Mouse (Mus musculus) lung, postnatal 0 days (tissue): ENCODE results near the gene Stra6. TPM values are rescaled to one million over a fixed set of nuclear protein-coding genes. Genes with fewer than 3 reads are reported as not detected.

Source experiments
- ATAC-seq: fragments of 200-750 bp; cut with Nextera tagmentation; 2 replicates; pipeline ENCODE4 v1.8.0; 2017; ENCODE audit warnings: moderate library complexity
- DNase-seq: peaks from one replicate; pipeline ENCODE4 v3.0.0-alpha.2; 2016; ENCODE audit warnings: low spot score
- H3K27ac ChIP-seq: fragments of 300-500 bp; sonication (generic); 2 replicates; pipeline ENCODE4 v1.5.1; 2014; ENCODE audit warnings: antibody characterized with exemption, mild to moderate bottlenecking, low read length, mixed read lengths
- H3K27me3 ChIP-seq: fragments of 300-500 bp; sonication (generic); replicated peaks from 2 replicates; pipeline ENCODE4 v1.6.1; 2014; ENCODE audit warnings: low read length, mixed read lengths; ENCODE audit not compliant: insufficient read depth
- H3K36me3 ChIP-seq: fragments of 300-500 bp; sonication (generic); 2 replicates; pipeline ENCODE4 v1.6.1; 2014; ENCODE audit warnings: low read length, mixed read lengths; ENCODE audit not compliant: insufficient read depth
- H3K4me1 ChIP-seq: fragments of 300-500 bp; sonication (generic); 2 replicates; pipeline ENCODE4 v1.6.1; 2014; ENCODE audit warnings: antibody characterized with exemption, low read depth, low read length, mixed read lengths; ENCODE audit not compliant: insufficient read depth
- H3K4me2 ChIP-seq: fragments of 300-500 bp; sonication (generic); replicated peaks from 2 replicates; pipeline ENCODE4 v1.6.1; 2014; ENCODE audit warnings: low read depth, mild to moderate bottlenecking, low read length, moderate library complexity, mixed read lengths
- H3K4me3 ChIP-seq: fragments of 300-500 bp; sonication (generic); 2 replicates; pipeline ENCODE4 v1.5.1; 2014; ENCODE audit warnings: low read depth, low read length
- H3K9ac ChIP-seq: fragments of 300-500 bp; sonication (generic); replicated peaks from 2 replicates; pipeline ENCODE4 v1.6.1; 2014; ENCODE audit warnings: low read depth, mild to moderate bottlenecking
- H3K9me3 ChIP-seq: fragments of 300-500 bp; sonication (generic); 2 replicates; pipeline ENCODE4 v1.6.1; 2016; ENCODE audit warnings: low read length, mixed read lengths
- CTCF ChIP-seq: IDR thresholded peaks from 2 replicates; pipeline ENCODE4 v1.5.1; 2016; ENCODE audit warnings: antibody characterized with exemption, mild to moderate bottlenecking
- EP300 ChIP-seq: IDR thresholded peaks from 2 replicates; pipeline ENCODE4 v1.6.1; 2016; ENCODE audit warnings: antibody characterized with exemption, mild to moderate bottlenecking, control low read depth
- WGBS: fragments of 180-500 bp; shearing (Covaris S2); extraction: QIAGEN DNeasy Blood & Tissue Kit; methylation state at CpG from one replicate; pipeline ENCODE4 v1.1.7; 2014; 5-methylcytosine and 5-hydroxymethylcytosine counted together
- polyA plus RNA-seq: library from polyadenylated mRNA; unstranded; fragments of >200 nt; fragmentation: Nextera tagmentation; extraction: Ambion mirVana; gene quantifications from 2 replicates; pipeline ENCODE4 v1.2.1, GENCODE M21; 2015

The Stra6 gene
- polyA plus RNA-seq, 1 experiment from 2014 or later: 0.41 TPM

- no peaks in the 10 kb centered on the region for H3K9me3 ChIP-seq
- peak; percentile 74 for DNase-seq
- no peak overlapping the region for H3K9ac ChIP-seq
- H3K27ac ChIP-seq: no peak overlapping the region
- no peak overlapping the region for H3K4me2 ChIP-seq
- no peaks in the 10 kb centered on the region for H3K4me1 ChIP-seq
- no peaks in the 10 kb centered on the region for H3K27me3 ChIP-seq
- WGBS: 25% methylated on average over 6 of the region's 6 CpGs
- no peaks in the 10 kb centered on the region for H3K36me3 ChIP-seq
- peak; percentile 87 for ATAC-seq
- no peak overlapping the region for H3K4me3 ChIP-seq
- TF ChIP-seq EP300 (peak; percentile 8; the same call in 1 of the 2 replicates), CTCF (peak; percentile 21)
These were observed 76.4 kb downstream of the Stra6 start for GRCm38 (mm10) chr9:58139947-58140346.

- peak; percentile 71 for DNase-seq
- TF ChIP-seq EP300 (no peak), CTCF (no peak)
- H3K27me3 ChIP-seq: no peaks in the 10 kb centered on the region
- no peak overlapping the region for H3K27ac ChIP-seq
- no peaks in the 10 kb centered on the region for H3K9me3 ChIP-seq
- no peak overlapping the region for H3K4me3 ChIP-seq
- no peaks in the 10 kb centered on the region for H3K36me3 ChIP-seq
- WGBS: 23% methylated on average over 7 of the region's 7 CpGs
- no peak overlapping the region for H3K4me2 ChIP-seq
- H3K4me1 ChIP-seq: no peaks in the 10 kb centered on the region
- ATAC-seq: peak; percentile 63
- H3K9ac ChIP-seq: no peak overlapping the region
These were observed 79.8 kb downstream of the Stra6 start for GRCm38 (mm10) chr9:58143419-58143818.

GRCm38 (mm10) chr9:58144664-58145063 lies 81.1 kb downstream of the Stra6 start:
- ATAC-seq (no peak), DNase-seq (no peak)
- Histone ChIP-seq H3K9ac (no peak overlapping the region), H3K9me3 (no peaks in the 10 kb centered on the region), H3K4me3 (no peak overlapping the region), H3K4me1 (no peaks in the 10 kb centered on the region), H3K27ac (no peak overlapping the region), H3K27me3 (no peaks in the 10 kb centered on the region), H3K4me2 (no peak overlapping the region), H3K36me3 (no peaks in the 10 kb centered on the region)
- WGBS: 50% methylated on average over 1 of the region's 1 CpGs
- TF ChIP-seq CTCF: no peak
- TF ChIP-seq EP300: no peak

GRCm38 (mm10) chr9:58145417-58145816 lies 81.8 kb downstream of the Stra6 start:
- no peak for TF ChIP-seq CTCF
- no peak for TF ChIP-seq EP300
- Histone ChIP-seq H3K9me3 (no peaks in the 10 kb centered on the region), H3K4me2 (no peak overlapping the region), H3K27ac (no peak overlapping the region), H3K36me3 (no peaks in the 10 kb centered on the region), H3K9ac (no peak overlapping the region), H3K4me3 (no peak overlapping the region), H3K4me1 (no peaks in the 10 kb centered on the region), H3K27me3 (no peaks in the 10 kb centered on the region)
- DNase-seq (no peak), ATAC-seq (no peak)
- 74% methylated on average over 5 of the region's 5 CpGs for WGBS

- Histone ChIP-seq H3K27me3 (no peaks in the 10 kb centered on the region), H3K9ac (no peak overlapping the region), H3K9me3 (no peaks in the 10 kb centered on the region), H3K4me1 (no peaks in the 10 kb centered on the region), H3K4me3 (no peak overlapping the region), H3K27ac (no peak overlapping the region), H3K4me2 (no peak overlapping the region), H3K36me3 (no peaks in the 10 kb centered on the region)
- no peak for TF ChIP-seq EP300
- TF ChIP-seq CTCF: no peak
- WGBS: 62% methylated on average over 2 of the region's 2 CpGs
- ATAC-seq (no peak), DNase-seq (no peak)
These were observed 85.2 kb downstream of the Stra6 start for GRCm38 (mm10) chr9:58148806-58149205.

- DNase-seq: peak; percentile 53
- no peak overlapping the region for H3K4me2 ChIP-seq
- no peak overlapping the region for H3K27ac ChIP-seq
- no peak overlapping the region for H3K9ac ChIP-seq
- H3K4me1 ChIP-seq: no peaks in the 10 kb centered on the region; the same call in 1 of the 2 replicates
- peak; percentile 68 for ATAC-seq
- H3K36me3 ChIP-seq: no peaks in the 10 kb centered on the region
- peak; percentile 53 for TF ChIP-seq CTCF
- no peak for TF ChIP-seq EP300
- no peak overlapping the region for H3K4me3 ChIP-seq
- no peaks in the 10 kb centered on the region for H3K9me3 ChIP-seq
- WGBS: 51% methylated on average over 4 of the region's 4 CpGs
- H3K27me3 ChIP-seq: no peaks in the 10 kb centered on the region
These were observed 87.3 kb downstream of the Stra6 start for GRCm38 (mm10) chr9:58150733-58151361.
